Mouse (Mus musculus) C2C12 (cell line): ENCODE measurements at regions not wholly inside any gene's neighbourhood (a gene's known extent, or its start where the extent isn't known, plus 50 kb on each side); places are given as distances from the start of the nearest gene placed in this dataset.

Experiments
- CTCF ChIP-seq: IDR thresholded peaks from one replicate; pipeline ENCODE4 v1.5.1; 2011; ENCODE audit not compliant: control insufficient read depth, insufficient read depth, insufficient read length
- FOSL1 ChIP-seq: IDR thresholded peaks from one replicate; pipeline ENCODE4 v1.8.0; 2011; ENCODE audit warnings: mild to moderate bottlenecking, low read length; ENCODE audit not compliant: poor library complexity, insufficient read depth, severe bottlenecking
- MYOG ChIP-seq: IDR thresholded peaks from one replicate; pipeline ENCODE4 v1.6.1; 2011; ENCODE audit not compliant: control insufficient read depth, insufficient read length; ENCODE audit errors: extremely low read depth

GRCm38 (mm10) chr14:54042286-54042685 lies 211.6 kb downstream of the Dad1 start:
- TF ChIP-seq FOSL1 (no peak), MYOG (no peak), CTCF (no peak)
